Mouse (Mus musculus): Measurements from ENCODE around the gene Slc25a45. TPM values are rescaled to one million over a fixed set of nuclear protein-coding genes. Genes with fewer than 3 reads are reported as not detected.
A peak's percentile ranks its signal among the peaks of the same experiment; 100 is the strongest.

The Slc25a45 gene
- polyA plus RNA-seq, 1 experiment from 2014 or later = 5.6 TPM

GRCm38 (mm10) chr19:5912103-5913006, 34.7 kb downstream of the Slc25a45 start:
- H3K9me3 ChIP-seq = no peaks in the 10 kb centered on the region
- H3K4me1 ChIP-seq = peaks cover 28% of the 10 kb centered on the region
- H3K9ac ChIP-seq = peak overlapping the region; percentile 99
- H3K27ac ChIP-seq = peak overlapping the region; percentile 84
- peak; percentile 95 for ATAC-seq (ENCODE audit: borderline replicate concordance, extremely low read depth, low FRiP score, low TSS enrichment)
- peak overlapping the region; percentile 90 for H3K4me3 ChIP-seq
- peak overlapping the region; percentile 74 for H3K4me2 ChIP-seq
- H3K27me3 ChIP-seq = no peaks in the 10 kb centered on the region
- H3K36me3 ChIP-seq = peaks cover 12% of the 10 kb centered on the region
- under 1% methylated on average over 59 of the region's 59 CpGs for WGBS

GRCm38 (mm10) chr19:5913007-5913719, 35.6 kb downstream of the Slc25a45 start, which contains the start of gene Dpf2:
TSS of gene Dpf2 (minus strand) at chr19:5913010.
- H3K9ac ChIP-seq = peak within 1 kb of the TSS; percentile 99
- H3K4me3 ChIP-seq = peak within 1 kb of the TSS; percentile 90
- H3K9me3 ChIP-seq = no peaks in the 10 kb centered on the region
- no peaks in the 10 kb centered on the region for H3K27me3 ChIP-seq
- peaks cover 18% of the 10 kb centered on the region for H3K36me3 ChIP-seq
- H3K27ac ChIP-seq = peak within 1 kb of the TSS; percentile 84
- peak within 1 kb of the TSS; percentile 74 for H3K4me2 ChIP-seq
- peaks cover 28% of the 10 kb centered on the region for H3K4me1 ChIP-seq
- 19% methylated on average over 13 of the region's 13 CpGs for WGBS
- no peak; the same call in 1 of the 2 replicates for ATAC-seq (ENCODE audit: borderline replicate concordance, extremely low read depth, low FRiP score, low TSS enrichment)

GRCm38 (mm10) chr19:5921715-5922114, 44.1 kb downstream of the Slc25a45 start:
- WGBS = 18% methylated on average over 9 of the region's 9 CpGs
- no peaks in the 10 kb centered on the region for H3K27me3 ChIP-seq
- H3K9me3 ChIP-seq = no peaks in the 10 kb centered on the region
- H3K4me1 ChIP-seq = peaks cover 41% of the 10 kb centered on the region
- H3K36me3 ChIP-seq = peaks cover 22% of the 10 kb centered on the region
- peak overlapping the region; percentile 97 for H3K4me2 ChIP-seq
- ATAC-seq (ENCODE audit: borderline replicate concordance, extremely low read depth, low FRiP score, low TSS enrichment) = no peak
- peak overlapping the region; percentile 18 for H3K4me3 ChIP-seq
- peak overlapping the region; percentile 22 for H3K9ac ChIP-seq
- peak overlapping the region; percentile 30; the same call in 1 of the 2 replicates for H3K27ac ChIP-seq

GRCm38 (mm10) chr19:5922119-5922942, 44.7 kb downstream of the Slc25a45 start:
- H3K27me3 ChIP-seq = no peaks in the 10 kb centered on the region
- peaks cover 19% of the 10 kb centered on the region for H3K36me3 ChIP-seq
- peak overlapping the region; percentile 30 for H3K27ac ChIP-seq
- 57% methylated on average over 15 of the region's 15 CpGs for WGBS
- ATAC-seq (ENCODE audit: borderline replicate concordance, extremely low read depth, low FRiP score, low TSS enrichment) = no peak
- peak overlapping the region; percentile 97 for H3K4me2 ChIP-seq
- no peaks in the 10 kb centered on the region for H3K9me3 ChIP-seq
- peak overlapping the region; percentile 18 for H3K4me3 ChIP-seq
- H3K9ac ChIP-seq = peak overlapping the region; percentile 22
- H3K4me1 ChIP-seq = peaks cover 45% of the 10 kb centered on the region

GRCm38 (mm10) chr19:5922963-5923362, 45.4 kb downstream of the Slc25a45 start:
- H3K27me3 ChIP-seq = no peaks in the 10 kb centered on the region
- 89% methylated on average over 3 of the region's 3 CpGs for whole genome bisulfite sequencing
- no peaks in the 10 kb centered on the region for H3K9me3 ChIP-seq
- peaks cover 48% of the 10 kb centered on the region for H3K4me1 ChIP-seq
- peak overlapping the region; percentile 97 for H3K4me2 ChIP-seq
- H3K4me3 ChIP-seq = peak overlapping the region; percentile 16
- no peak for ATAC-seq (ENCODE audit: borderline replicate concordance, extremely low read depth, low FRiP score, low TSS enrichment)
- 0 out of 2 replicates have a peak overlapping the region, but pooled peaks have one; percentile 11 for H3K9ac ChIP-seq
- H3K27ac ChIP-seq = no peak overlapping the region
- peaks cover 12% of the 10 kb centered on the region for H3K36me3 ChIP-seq

- peaks cover under 1% of the 10 kb centered on the region; the same call in 1 of the 2 replicates for H3K36me3 ChIP-seq
- H3K27me3 ChIP-seq = no peaks in the 10 kb centered on the region
- ATAC-seq (ENCODE audit: borderline replicate concordance, extremely low read depth, low FRiP score, low TSS enrichment) = peak; percentile 81
- H3K4me2 ChIP-seq = peak overlapping the region; percentile 97
- WGBS = 0% methylated on average over 38 of the region's 38 CpGs
- H3K4me3 ChIP-seq = peak overlapping the region; percentile 69
- H3K27ac ChIP-seq = peak overlapping the region; percentile 96
- peak overlapping the region; percentile 59 for H3K9ac ChIP-seq
- peaks cover 60% of the 10 kb centered on the region for H3K4me1 ChIP-seq
- no peaks in the 10 kb centered on the region for H3K9me3 ChIP-seq
These were observed 46.5 kb downstream of the Slc25a45 start for GRCm38 (mm10) chr19:5923990-5924712.

GRCm38 (mm10) chr19:5924713-5925093, 47.1 kb downstream of the Slc25a45 start, which contains the start of gene Cdc42ep2:
TSS of gene Cdc42ep2 (minus strand) at chr19:5924816.
- Histone ChIP-seq H3K27ac (peak within 1 kb of the TSS; percentile 96), H3K4me2 (peak within 1 kb of the TSS; percentile 97), H3K36me3 (no peaks in the 10 kb centered on the region), H3K27me3 (no peaks in the 10 kb centered on the region), H3K4me1 (peaks cover 65% of the 10 kb centered on the region), H3K9ac (peak within 1 kb of the TSS; percentile 59), H3K4me3 (peak within 1 kb of the TSS; percentile 69), H3K9me3 (no peaks in the 10 kb centered on the region)
- under 1% methylated on average over 18 of the region's 18 CpGs for WGBS
- ATAC-seq (ENCODE audit: borderline replicate concordance, extremely low read depth, low FRiP score, low TSS enrichment) = peak; percentile 93

- Histone ChIP-seq H3K36me3 (no peaks in the 10 kb centered on the region), H3K27me3 (no peaks in the 10 kb centered on the region), H3K4me3 (peak overlapping the region; percentile 69), H3K4me1 (peaks cover 72% of the 10 kb centered on the region), H3K9ac (peak overlapping the region; percentile 5; the same call in 1 of the 2 replicates), H3K4me2 (peak overlapping the region; percentile 97), H3K9me3 (no peaks in the 10 kb centered on the region), H3K27ac (peak overlapping the region; percentile 70)
- WGBS = 25% methylated on average over 11 of the region's 11 CpGs
- no peak for ATAC-seq (ENCODE audit: borderline replicate concordance, extremely low read depth, low FRiP score, low TSS enrichment)
These were observed 47.8 kb downstream of the Slc25a45 start for GRCm38 (mm10) chr19:5925311-5925855.

GRCm38 (mm10) chr19:5927026-5927425, 49.4 kb downstream of the Slc25a45 start:
- Histone ChIP-seq H3K9ac (no peak overlapping the region), H3K27me3 (no peaks in the 10 kb centered on the region), H3K4me2 (no peak overlapping the region), H3K4me3 (no peak overlapping the region), H3K36me3 (no peaks in the 10 kb centered on the region), H3K27ac (peak overlapping the region; percentile 1; the same call in 1 of the 2 replicates), H3K4me1 (peaks cover 63% of the 10 kb centered on the region), H3K9me3 (no peaks in the 10 kb centered on the region)
- ATAC-seq (ENCODE audit: borderline replicate concordance, extremely low read depth, low FRiP score, low TSS enrichment) = no peak
- WGBS = 69% methylated on average over 11 of the region's 11 CpGs

GRCm38 (mm10) chr19:5927532-5927931, 49.9 kb downstream of the Slc25a45 start:
- Histone ChIP-seq H3K4me2 (no peak overlapping the region), H3K9ac (no peak overlapping the region), H3K9me3 (no peaks in the 10 kb centered on the region), H3K4me3 (no peak overlapping the region), H3K27ac (peak overlapping the region; percentile 1; the same call in 1 of the 2 replicates), H3K27me3 (no peaks in the 10 kb centered on the region), H3K4me1 (peaks cover 58% of the 10 kb centered on the region), H3K36me3 (no peaks in the 10 kb centered on the region)
- WGBS = 67% methylated on average over 8 of the region's 8 CpGs
- no peak for ATAC-seq (ENCODE audit: borderline replicate concordance, extremely low read depth, low FRiP score, low TSS enrichment)
